Mouse (Mus musculus) spleen, adult 2 months (tissue): ENCODE results near the gene Gsk3a. TPM values are rescaled to one million over a fixed set of nuclear protein-coding genes. Genes with fewer than 3 reads are reported as not detected.

Source experiments
- DNase-seq, 2 experiments: peaks; one replicate each; pipeline versions ENCODE4 v3.0.0 to v3.0.0-alpha.2; 2012 to 2021; ENCODE audit warnings: low spot score in 2 of 2, low read depth in 1 of 2
- H3K27ac ChIP-seq: fragments of 200-500 bp; 2 replicates; pipeline ENCODE4 v1.5.1; 2012; ENCODE audit warnings: low read length, inconsistent platforms; ENCODE audit not compliant: insufficient read depth
- H3K27me3 ChIP-seq: fragments of 200-500 bp; 2 replicates; pipeline ENCODE4 v1.6.1; 2012; ENCODE audit warnings: mild to moderate bottlenecking, moderate library complexity, low read length, inconsistent platforms; ENCODE audit not compliant: control insufficient read depth, insufficient read depth
- H3K36me3 ChIP-seq: fragments of 200-500 bp; 2 replicates; pipeline ENCODE4 v1.6.1; 2012; ENCODE audit warnings: mild to moderate bottlenecking, low read length, inconsistent platforms; ENCODE audit not compliant: control insufficient read depth, insufficient read depth
- H3K4me1 ChIP-seq: fragments of 200-500 bp; 2 replicates; pipeline ENCODE4 v1.6.1; 2011; ENCODE audit warnings: inconsistent platforms; ENCODE audit not compliant: control insufficient read depth, insufficient read depth, insufficient read length
- H3K4me3 ChIP-seq: fragments of 200-500 bp; 2 replicates; pipeline ENCODE4 v1.5.1; 2011; ENCODE audit warnings: mild to moderate bottlenecking, inconsistent platforms; ENCODE audit not compliant: insufficient read depth, insufficient read length; ENCODE audit errors: extremely low read depth
- CTCF ChIP-seq: fragments of 200-500 bp; IDR thresholded peaks from 2 replicates; pipeline ENCODE4 v1.5.1; 2011; ENCODE audit warnings: mild to moderate bottlenecking, inconsistent platforms; ENCODE audit not compliant: insufficient read depth, insufficient read length, insufficient replicate concordance; ENCODE audit errors: extremely low read depth
- POLR2A ChIP-seq: fragments of 200-500 bp; IDR thresholded peaks from 2 replicates; pipeline ENCODE4 v1.6.1; 2011; ENCODE audit warnings: low read depth, low read length, inconsistent platforms
- whole genome bisulfite sequencing: fragments of 180-500 bp; shearing (Covaris S2); methylation state at CpG from one replicate; pipeline ENCODE4 v1.1.7; 2018; 5-methylcytosine and 5-hydroxymethylcytosine counted together
- polyA plus RNA-seq: library from polyadenylated mRNA; depleted of rRNA; stranded (reverse); fragments of >200 nt; gene quantifications from 2 replicates; pipeline ENCODE4 v1.2.3, GENCODE M21; 2012

Gsk3a gene
- polyA plus RNA-seq, 1 experiment, result 106 TPM

GRCm38 (mm10) chr7:25213099-25213498 lies 24.6 kb downstream of the Gsk3a start:
- TF ChIP-seq CTCF, result no peak
- no peak for TF ChIP-seq POLR2A
- WGBS, result 11% methylated on average over 3 of the region's 3 CpGs
- no peak for DNase-seq
- peaks cover 24% of the 10 kb centered on the region for H3K36me3 ChIP-seq
- H3K4me1 ChIP-seq, result peaks cover 24% of the 10 kb centered on the region; the same call in 1 of the 2 replicates
- H3K4me3 ChIP-seq, result no peak overlapping the region
- H3K27me3 ChIP-seq, result no peaks in the 10 kb centered on the region
- peak overlapping the region; percentile 10; the same call in 1 of the 2 replicates for H3K27ac ChIP-seq

GRCm38 (mm10) chr7:25210482-25210881 lies 27.2 kb downstream of the Gsk3a start:
- no peaks in the 10 kb centered on the region for H3K27me3 ChIP-seq
- peaks cover 24% of the 10 kb centered on the region for H3K36me3 ChIP-seq
- DNase-seq, result no peak
- H3K4me1 ChIP-seq, result peaks cover 28% of the 10 kb centered on the region; the same call in 1 of the 2 replicates
- no peak overlapping the region for H3K4me3 ChIP-seq
- no peak overlapping the region for H3K27ac ChIP-seq
- TF ChIP-seq CTCF, result no peak
- TF ChIP-seq POLR2A, result no peak
- WGBS, result 61% methylated on average over 4 of the region's 4 CpGs

- DNase-seq, result peak in 1 of 2 experiments; percentile 63
- peak overlapping the region; percentile 78 for H3K27ac ChIP-seq
- H3K4me3 ChIP-seq, result peak overlapping the region; percentile 2; the same call in 1 of the 2 replicates
- peaks cover 22% of the 10 kb centered on the region for H3K36me3 ChIP-seq
- peaks cover 38% of the 10 kb centered on the region; the same call in 1 of the 2 replicates for H3K4me1 ChIP-seq
- TF ChIP-seq POLR2A, result no peak
- no peak for TF ChIP-seq CTCF
- no peaks in the 10 kb centered on the region for H3K27me3 ChIP-seq
- WGBS, result 48% methylated on average over 3 of the region's 3 CpGs
These were observed 28.5 kb downstream of the Gsk3a start for GRCm38 (mm10) chr7:25209161-25209622.

GRCm38 (mm10) chr7:25206094-25206830 lies 31.4 kb downstream of the Gsk3a start:
- H3K27ac ChIP-seq, result peak overlapping the region; percentile 96
- peaks cover 36% of the 10 kb centered on the region for H3K36me3 ChIP-seq
- peaks cover 47% of the 10 kb centered on the region for H3K4me1 ChIP-seq
- WGBS, result 73% methylated on average over 16 of the region's 16 CpGs
- H3K27me3 ChIP-seq, result no peaks in the 10 kb centered on the region
- no peak for DNase-seq
- peak overlapping the region; percentile 50 for H3K4me3 ChIP-seq
- TF ChIP-seq POLR2A (no peak), CTCF (no peak)

- H3K27me3 ChIP-seq, result no peaks in the 10 kb centered on the region
- TF ChIP-seq CTCF (no peak), POLR2A (no peak; the same call in 1 of the 2 replicates)
- 19% methylated on average over 16 of the region's 16 CpGs for WGBS
- H3K27ac ChIP-seq, result peak overlapping the region; percentile 96
- DNase-seq, result peak; percentile 70 to 81
- peaks cover 30% of the 10 kb centered on the region for H3K36me3 ChIP-seq
- H3K4me3 ChIP-seq, result peak overlapping the region; percentile 50
- peaks cover 47% of the 10 kb centered on the region for H3K4me1 ChIP-seq
These were observed 32.1 kb downstream of the Gsk3a start for GRCm38 (mm10) chr7:25205355-25206093.

GRCm38 (mm10) chr7:25203624-25204023 lies 34.0 kb downstream of the Gsk3a start:
- WGBS, result 66% methylated on average over 20 of the region's 20 CpGs

More at GRCm38 (mm10) chr7:25203624-25204023, 34.0 kb downstream of the Gsk3a start:
- Histone ChIP-seq H3K36me3 (peaks cover 22% of the 10 kb centered on the region), H3K27ac (no peak overlapping the region), H3K4me3 (no peak overlapping the region), H3K4me1 (peaks cover 34% of the 10 kb centered on the region), H3K27me3 (no peaks in the 10 kb centered on the region)
- DNase-seq, result no peak
- TF ChIP-seq CTCF (no peak), POLR2A (no peak)
